Mouse (Mus musculus) mouse embryonic stem cell (cell line): ENCODE results near the gene Slx4ip.

ENCODE experiments used
- in situ Hi-C, 2 experiments: fragments of 300-500 bp; cut with MboI; formaldehyde crosslinking; loops; 1 replicate in 1 of 2; 3 replicates in 1 of 2; pipeline ENCODE4 v1.14.3; 2019 to 2020; ENCODE audit warnings: low sequenced_read_pairs in 2 of 2, low pct_unique_long_range_greater_than_20kb in 1 of 2, mixed read lengths in 1 of 2; ENCODE audit not compliant: unreplicated experiment in 1 of 2

Slx4ip gene

GRCm38 (mm10) chr2:136936391-136937288 is 45.6 kb downstream of the Slx4ip start:
- in situ Hi-C loops: no loop called here

- in situ Hi-C loops: no loop called here
These were observed 47.2 kb downstream of the Slx4ip start for GRCm38 (mm10) chr2:136938249-136938648.

DNA sequence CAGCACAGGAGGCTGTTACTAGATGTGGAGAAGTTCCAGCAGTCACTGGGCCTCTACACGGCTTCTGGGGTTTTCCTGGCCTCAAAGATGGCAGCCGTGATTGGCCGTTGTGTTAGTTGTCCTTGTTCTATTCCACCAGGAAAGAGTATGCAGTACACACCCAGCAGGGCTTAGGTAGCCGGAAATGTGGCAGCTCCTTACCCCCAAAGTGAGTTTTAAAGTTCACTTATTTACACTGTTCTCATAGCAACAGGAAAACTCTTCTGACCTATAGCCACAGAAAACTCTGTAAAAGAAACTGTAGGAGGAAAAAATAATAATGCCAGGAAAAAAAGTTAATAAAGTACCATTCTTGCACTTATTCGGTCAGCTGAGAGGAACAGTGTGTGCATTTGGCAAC is 55.3 kb downstream of the Slx4ip start:
- in situ Hi-C loops: no loop called here

GRCm38 (mm10) chr2:136947500-136947899 is 56.5 kb downstream of the Slx4ip start:
- in situ Hi-C loops: no loop called here

DNA sequence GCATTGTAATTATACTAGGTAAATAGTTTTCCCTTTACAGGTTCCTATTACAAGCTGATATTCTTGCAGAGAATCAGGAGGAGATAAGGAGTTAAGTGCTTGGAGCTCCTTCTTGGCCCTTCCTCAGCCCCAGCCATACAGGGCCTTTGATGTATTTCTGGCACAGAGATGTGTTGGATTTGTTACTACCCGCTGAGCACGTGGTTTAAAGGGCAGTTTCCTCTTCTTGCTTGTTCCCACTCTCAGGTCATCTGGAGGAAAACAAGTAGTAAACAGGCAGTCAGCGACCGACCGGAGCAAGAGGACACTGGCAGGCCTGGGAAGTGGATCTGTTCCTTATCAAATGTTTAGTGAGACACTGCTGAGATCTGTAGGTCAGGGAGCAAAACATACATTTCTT is 56.9 kb downstream of the Slx4ip start:
- in situ Hi-C loops: no loop called here

GRCm38 (mm10) chr2:136952238-136952637 is 61.2 kb downstream of the Slx4ip start:
- in situ Hi-C loops: no loop called here

- in situ Hi-C loops: no loop called here
These were observed 64.9 kb downstream of the Slx4ip start for GRCm38 (mm10) chr2:136955726-136956571.

GRCm38 (mm10) chr2:136958697-136959096 is 67.7 kb downstream of the Slx4ip start:
- in situ Hi-C loops: no loop called here

- in situ Hi-C loops: no loop called here
These were observed 84.8 kb downstream of the Slx4ip start for GRCm38 (mm10) chr2:136975774-136976173.

DNA sequence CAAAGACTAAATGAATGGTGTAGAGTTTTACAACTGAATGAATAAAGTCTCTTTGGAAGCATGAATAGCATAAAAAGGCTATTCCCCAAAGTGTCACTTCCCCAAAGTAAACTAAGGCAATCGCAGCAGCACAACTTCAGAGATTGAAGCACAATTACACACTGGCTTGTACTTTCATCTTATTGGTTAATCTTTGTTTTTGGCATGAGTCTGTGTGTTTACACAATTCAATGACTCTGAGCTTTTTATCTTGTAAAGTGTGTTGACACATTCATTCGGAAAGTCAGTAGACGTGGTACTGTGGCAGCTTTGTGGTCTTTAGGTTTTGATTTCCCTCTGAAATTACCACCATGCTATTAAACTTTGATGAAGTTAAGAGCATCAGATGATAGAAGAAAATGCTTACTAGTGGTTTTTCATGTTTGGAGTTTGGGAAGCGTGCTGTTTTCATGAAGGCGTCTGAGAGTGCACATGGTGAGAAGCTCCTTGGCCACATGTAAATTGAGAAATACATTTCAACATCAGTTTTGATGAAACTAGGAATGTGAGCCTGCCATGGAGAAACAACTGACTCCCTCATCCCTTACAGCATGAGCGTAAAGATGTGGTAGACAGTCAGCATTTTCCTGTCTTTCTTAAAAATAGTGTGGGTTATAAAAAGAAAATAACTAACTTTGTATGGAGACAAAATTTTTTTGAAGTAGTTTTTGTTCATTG is 88.2 kb downstream of the Slx4ip start:
- in situ Hi-C loops: no loop called here

DNA sequence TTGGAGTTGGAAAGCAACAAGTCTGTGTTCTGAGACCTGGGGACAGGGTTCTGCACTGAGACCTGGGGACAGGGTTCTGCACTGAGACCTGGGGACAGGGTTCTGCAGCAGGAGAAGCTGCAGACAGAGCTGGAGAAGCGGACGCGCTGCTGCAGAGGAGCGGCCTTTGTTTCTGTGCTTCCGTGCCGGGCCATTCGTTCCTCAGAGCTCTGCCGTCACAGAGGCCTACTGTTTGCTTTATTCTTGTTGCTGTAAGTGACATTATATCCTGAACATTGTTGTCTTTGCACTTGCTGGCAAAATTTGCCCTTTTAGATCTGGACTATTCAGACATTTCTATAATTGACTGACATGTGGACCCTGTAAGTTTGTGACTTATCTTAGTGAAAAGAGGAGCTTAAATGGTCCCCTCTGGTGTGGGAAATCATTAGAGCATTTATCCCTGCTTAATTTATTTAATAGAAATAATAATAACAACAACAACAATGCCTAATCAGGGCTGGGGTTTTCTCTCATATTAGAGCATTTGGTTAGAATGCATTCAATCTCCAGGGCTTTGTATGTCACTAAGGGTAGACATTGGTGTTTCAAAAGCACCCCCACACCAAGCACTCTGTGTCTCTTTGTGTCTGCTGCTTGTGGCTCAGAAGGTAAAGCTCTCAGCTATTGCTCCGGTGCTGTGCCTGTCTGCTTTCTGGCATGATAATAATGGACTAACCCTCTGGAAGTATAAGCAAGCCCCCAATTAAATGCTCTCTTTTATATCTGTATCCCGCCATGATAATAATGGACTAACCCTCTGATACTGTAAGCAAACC is 90.3 kb downstream of the Slx4ip start:
- in situ Hi-C loops: no loop called here

DNA sequence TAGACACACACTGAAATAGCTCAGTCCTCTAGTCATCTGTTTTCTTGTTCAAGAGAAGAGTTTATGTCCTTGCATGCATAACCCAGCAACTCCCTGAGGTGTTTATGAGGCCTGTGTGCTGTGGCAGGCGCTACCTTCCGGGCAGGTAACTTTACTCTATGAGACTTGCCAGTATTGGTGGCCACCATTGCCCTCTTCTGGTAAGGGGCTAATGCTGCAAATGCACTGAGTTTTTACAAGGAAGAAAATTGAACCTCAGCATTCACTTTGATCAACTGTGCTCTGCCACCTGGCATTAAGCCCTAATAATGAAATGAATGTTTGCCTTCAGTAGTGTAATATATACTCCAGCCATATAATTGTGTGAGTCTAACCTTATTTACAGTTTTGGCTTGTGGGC is 92.9 kb downstream of the Slx4ip start:
- in situ Hi-C loops: no loop called here

DNA sequence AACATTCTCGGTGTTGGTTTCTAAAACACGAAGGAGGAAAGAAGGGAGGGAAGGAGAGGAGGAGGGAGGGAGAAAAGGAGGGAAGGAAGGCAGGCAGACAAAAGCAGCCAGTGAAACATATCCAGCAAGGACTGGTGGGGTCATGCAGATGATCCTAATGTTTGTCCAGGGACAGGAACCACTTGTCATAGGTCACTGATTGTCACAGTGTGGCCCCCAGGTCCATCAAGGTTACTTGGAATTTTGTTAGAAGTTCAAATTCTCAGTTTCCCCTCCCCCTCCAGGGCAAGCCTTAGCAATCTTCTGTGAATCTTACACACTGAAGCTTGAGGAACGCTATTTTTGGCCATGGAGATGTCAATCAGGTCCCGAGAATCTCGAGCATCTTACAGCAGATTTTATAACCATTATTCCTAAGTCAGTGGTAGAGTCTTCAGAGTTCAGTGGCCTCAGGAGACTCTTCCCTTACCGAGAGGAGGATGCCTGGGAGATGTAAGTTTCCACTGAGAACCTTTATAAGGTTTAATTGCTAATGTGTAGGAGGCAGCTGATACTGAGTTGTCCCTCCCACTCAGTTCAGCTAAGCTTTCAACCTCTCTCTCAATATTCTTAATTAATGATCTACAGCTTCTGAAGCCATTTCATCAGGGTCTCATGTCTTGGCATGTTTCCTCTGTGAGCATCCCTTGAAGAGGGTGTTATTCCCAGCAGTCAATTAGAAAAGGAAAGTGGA is 95.1 kb downstream of the Slx4ip start:
- in situ Hi-C loops: no loop called here

DNA sequence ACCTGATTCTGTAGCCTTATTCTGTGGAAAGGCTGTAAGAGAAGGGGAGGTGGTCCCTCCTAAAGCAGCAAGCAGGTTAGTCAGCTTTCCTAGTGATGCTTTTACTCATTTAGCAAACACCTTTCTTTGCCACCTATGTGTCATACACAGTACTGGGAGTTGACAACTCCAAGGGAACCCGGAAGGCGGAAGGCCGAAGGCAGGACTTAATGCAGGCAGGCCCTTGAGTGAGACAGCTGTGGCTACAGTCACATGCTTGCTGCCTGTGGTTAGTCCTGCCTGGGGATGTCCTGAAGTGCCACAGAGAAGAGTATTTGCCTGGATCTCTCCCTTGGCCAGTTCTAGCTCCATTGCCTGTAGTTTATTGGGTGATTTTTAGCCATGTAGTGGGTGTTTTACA is 102.1 kb downstream of the Slx4ip start:
- in situ Hi-C loops: no loop called here

DNA sequence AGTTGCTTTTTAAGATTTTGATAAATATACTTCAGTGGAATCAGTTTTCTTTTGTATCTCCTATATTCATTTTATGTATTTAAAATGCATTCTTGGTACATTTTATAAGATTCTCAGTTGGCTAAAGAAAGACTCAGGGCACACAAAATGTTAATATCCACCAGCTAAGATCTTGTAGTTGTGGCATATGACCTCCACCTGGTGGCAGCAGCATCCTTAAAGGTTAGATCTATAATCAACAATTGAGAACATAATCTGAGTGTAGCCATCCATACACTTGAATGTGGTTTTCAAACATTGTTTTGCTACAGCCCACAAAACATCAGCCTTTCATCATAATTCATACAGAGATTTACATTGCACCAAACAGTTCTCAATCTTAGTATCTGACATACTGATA is 106.1 kb downstream of the Slx4ip start:
- in situ Hi-C loops: no loop called here

GRCm38 (mm10) chr2:137002031-137002430 is 111.0 kb downstream of the Slx4ip start:
- in situ Hi-C loops: no loop called here

GRCm38 (mm10) chr2:137006656-137007055 is 115.6 kb downstream of the Slx4ip start:
- in situ Hi-C loops: no loop called here

- in situ Hi-C loops: no loop called here
These were observed 121.0 kb downstream of the Slx4ip start for GRCm38 (mm10) chr2:137011980-137012379.
